Mouse (Mus musculus) intestine, embryonic 14.5 days (tissue): ENCODE measurements at regions not wholly inside any gene's neighbourhood (a gene's known extent, or its start where the extent isn't known, plus 50 kb on each side); places are given as distances from the start of the nearest gene placed in this dataset.

Experiments used
- ATAC-seq: fragments of 200-750 bp; cut with Nextera tagmentation; replicated peaks from 2 replicates; pipeline ENCODE4 v1.8.0; 2017; ENCODE audit warnings: low read depth, moderate number of reproducible peaks, moderate TSS enrichment, moderate library complexity; ENCODE audit not compliant: low FRiP score, low TSS enrichment
- DNase-seq: peaks from one replicate; pipeline ENCODE4 v3.0.0-alpha.2; 2018; ENCODE audit warnings: low spot score
- H3K27ac ChIP-seq: fragments of 300-500 bp; sonication (generic); 2 replicates; pipeline ENCODE4 v1.5.1; 2014; ENCODE audit warnings: low read depth, mild to moderate bottlenecking, control low read depth
- H3K27me3 ChIP-seq: fragments of 300-500 bp; sonication (generic); replicated peaks from 2 replicates; pipeline ENCODE4 v1.6.1; 2014; ENCODE audit warnings: low read length, control low read depth; ENCODE audit not compliant: control insufficient read depth, insufficient read depth
- H3K36me3 ChIP-seq: fragments of 300-500 bp; sonication (generic); 2 replicates; pipeline ENCODE4 v1.6.1; 2014; ENCODE audit warnings: low read length, control low read depth; ENCODE audit not compliant: control insufficient read depth, insufficient read depth
- H3K4me1 ChIP-seq: fragments of 300-500 bp; sonication (generic); replicated peaks from 2 replicates; pipeline ENCODE4 v1.6.1; 2014; ENCODE audit warnings: low read length, control low read depth, mixed read lengths; ENCODE audit not compliant: control insufficient read depth, insufficient read depth
- H3K4me2 ChIP-seq: fragments of 300-500 bp; sonication (generic); 2 replicates; pipeline ENCODE4 v1.6.1; 2014; ENCODE audit warnings: low read length
- H3K4me3 ChIP-seq: fragments of 300-500 bp; sonication (generic); 2 replicates; pipeline ENCODE4 v1.5.1; 2014; ENCODE audit warnings: low read depth, low read length, control low read depth, mixed read lengths
- H3K9ac ChIP-seq: fragments of 300-500 bp; sonication (generic); 2 replicates; pipeline ENCODE4 v1.6.1; 2014; ENCODE audit warnings: mild to moderate bottlenecking, low read length
- H3K9me3 ChIP-seq: fragments of 300-500 bp; sonication (generic); 2 replicates; pipeline ENCODE4 v1.6.1; 2016; ENCODE audit warnings: low read length, control low read depth; ENCODE audit not compliant: control insufficient read depth
- WGBS: fragments of 180-500 bp; shearing (Covaris S2); extraction: QIAGEN DNeasy Blood & Tissue Kit; methylation state at CpG from one replicate; pipeline ENCODE4 v1.1.7; 2014; 5-methylcytosine and 5-hydroxymethylcytosine counted together

- H3K9me3 ChIP-seq = no peaks in the 10 kb centered on the region
Observed at GRCm38 (mm10) chr8:79479326-79479725, 80.0 kb upstream of the Smad1 start.

GRCm38 (mm10) chr8:79476012-79476411 lies 76.7 kb upstream of the Smad1 start:
- Histone ChIP-seq H3K27ac (no peak overlapping the region), H3K9me3 (no peaks in the 10 kb centered on the region), H3K9ac (no peak overlapping the region), H3K4me2 (no peak overlapping the region), H3K4me3 (no peak overlapping the region), H3K4me1 (no peaks in the 10 kb centered on the region), H3K36me3 (no peaks in the 10 kb centered on the region), H3K27me3 (no peaks in the 10 kb centered on the region)
- WGBS = 84% methylated on average over 5 of the region's 5 CpGs
- DNase-seq = peak; percentile 41
- ATAC-seq = no peak

More at GRCm38 (mm10) chr8:79479326-79479725, 80.0 kb upstream of the Smad1 start:
- ATAC-seq = no peak
- no peaks in the 10 kb centered on the region for H3K36me3 ChIP-seq
- no peak overlapping the region for H3K4me3 ChIP-seq
- no peak overlapping the region for H3K4me2 ChIP-seq
- H3K27me3 ChIP-seq = no peaks in the 10 kb centered on the region
- H3K9ac ChIP-seq = no peak overlapping the region
- H3K4me1 ChIP-seq = no peaks in the 10 kb centered on the region
- 90% methylated on average over 8 of the region's 8 CpGs for whole genome bisulfite sequencing
- no peak overlapping the region for H3K27ac ChIP-seq
- no peak for DNase-seq

- H3K27me3 ChIP-seq = no peaks in the 10 kb centered on the region
- no peaks in the 10 kb centered on the region for H3K36me3 ChIP-seq
- H3K4me2 ChIP-seq = no peak overlapping the region
- H3K27ac ChIP-seq = no peak overlapping the region
- ATAC-seq (no peak), DNase-seq (no peak)
- H3K4me3 ChIP-seq = no peak overlapping the region
- H3K9me3 ChIP-seq = no peaks in the 10 kb centered on the region
- no peaks in the 10 kb centered on the region for H3K4me1 ChIP-seq
- WGBS = 76% methylated on average over 8 of the region's 8 CpGs
- no peak overlapping the region for H3K9ac ChIP-seq
Observed at GRCm38 (mm10) chr8:79474679-79475078, 75.4 kb upstream of the Smad1 start.

- Histone ChIP-seq H3K4me1 (no peaks in the 10 kb centered on the region), H3K9me3 (no peaks in the 10 kb centered on the region), H3K9ac (no peak overlapping the region), H3K4me2 (no peak overlapping the region), H3K36me3 (no peaks in the 10 kb centered on the region), H3K4me3 (no peak overlapping the region), H3K27ac (no peak overlapping the region), H3K27me3 (no peaks in the 10 kb centered on the region)
- no peak for ATAC-seq
- DNase-seq = no peak
Observed at GRCm38 (mm10) chr8:79452101-79452500, 52.8 kb upstream of the Smad1 start.

- H3K9ac ChIP-seq = no peak overlapping the region
- H3K36me3 ChIP-seq = no peaks in the 10 kb centered on the region
- no peak overlapping the region for H3K4me2 ChIP-seq
- ATAC-seq (no peak), DNase-seq (no peak)
- no peak overlapping the region for H3K4me3 ChIP-seq
- no peaks in the 10 kb centered on the region for H3K9me3 ChIP-seq
- H3K27ac ChIP-seq = no peak overlapping the region
- H3K4me1 ChIP-seq = no peaks in the 10 kb centered on the region
- no peaks in the 10 kb centered on the region for H3K27me3 ChIP-seq
- WGBS = 72% methylated on average over 3 of the region's 3 CpGs
Observed at GRCm38 (mm10) chr8:79449453-79449852, 50.1 kb upstream of the Smad1 start.
